Mouse (Mus musculus) megakaryocyte-erythroid progenitor cell, adult 5-6 weeks (primary cell): ENCODE data around the gene Csrnp2. TPM values are rescaled to one million over a fixed set of nuclear protein-coding genes. Genes with fewer than 3 reads are reported as not detected.

Experiments
- ATAC-seq: replicated peaks from 2 replicates; pipeline ENCODE4 v1.8.0; 2016; ENCODE audit warnings: mild to moderate bottlenecking, inconsistent platforms; ENCODE audit not compliant: severe bottlenecking, poor library complexity, low FRiP score, low TSS enrichment
- total RNA-seq, 2 experiments: library from RNA; stranded (forward) in 1 of 2; stranded (reverse) in 1 of 2; fragments of 200-1000, 215-1000 nt in 1 of 2; fragments of >200 nt in 1 of 2; fragmentation: Nextera tagmentation in 1 of 2; gene quantifications; 2 replicates each; pipeline ENCODE4 v1.2.3; 2014 to 2017

Gene Csrnp2
- total RNA-seq, 2 experiments from 2014 or later: 1.9 to 2.2 TPM

- no peak for ATAC-seq
Measured at GRCm38 (mm10) chr15:100486450-100486849, 8.8 kb downstream of the Csrnp2 start.

- ATAC-seq: no peak
Measured at GRCm38 (mm10) chr15:100485576-100485975, 9.7 kb downstream of the Csrnp2 start.

- ATAC-seq: no peak
Measured at GRCm38 (mm10) chr15:100478925-100479324, 16.4 kb downstream of the Csrnp2 start.

- no peak for ATAC-seq
Measured at GRCm38 (mm10) chr15:100478351-100478750, 16.9 kb downstream of the Csrnp2 start.

GRCm38 (mm10) chr15:100473926-100474503 is 21.3 kb downstream of the Csrnp2 start:
- no peak for ATAC-seq

GRCm38 (mm10) chr15:100470037-100470436 is 25.3 kb downstream of the Csrnp2 start:
- ATAC-seq: no peak

- peak; percentile 44 for ATAC-seq
Measured at GRCm38 (mm10) chr15:100469189-100469545, 26.1 kb downstream of the Csrnp2 start.

GRCm38 (mm10) chr15:100468295-100469188 is 26.7 kb downstream of the Csrnp2 start, which contains the start of gene Letmd1:
Gene Letmd1 (plus strand): TSS chr15:100469023.
- ATAC-seq: peak; percentile 90

- no peak for ATAC-seq
Measured at GRCm38 (mm10) chr15:100467738-100468137, 27.6 kb downstream of the Csrnp2 start.

- ATAC-seq: no peak
Measured at GRCm38 (mm10) chr15:100465432-100465831, 29.9 kb downstream of the Csrnp2 start.

GRCm38 (mm10) chr15:100463712-100464111 is 31.6 kb downstream of the Csrnp2 start:
- ATAC-seq: peak; percentile 52; the same call in 1 of the 2 replicates

GRCm38 (mm10) chr15:100462086-100462485 is 33.2 kb downstream of the Csrnp2 start:
- no peak for ATAC-seq

- ATAC-seq: no peak
Measured at GRCm38 (mm10) chr15:100461646-100462045, 33.6 kb downstream of the Csrnp2 start.

- peak; percentile 90 for ATAC-seq
Measured at GRCm38 (mm10) chr15:100460942-100461341, 34.3 kb downstream of the Csrnp2 start.

GRCm38 (mm10) chr15:100458055-100458454 is 37.2 kb downstream of the Csrnp2 start:
- peak; percentile 67 for ATAC-seq

- ATAC-seq: peak; percentile 71
Measured at GRCm38 (mm10) chr15:100457340-100457739, 37.9 kb downstream of the Csrnp2 start.

GRCm38 (mm10) chr15:100456356-100456991 is 38.8 kb downstream of the Csrnp2 start:
- ATAC-seq: no peak

GRCm38 (mm10) chr15:100452486-100452885 is 42.8 kb downstream of the Csrnp2 start:
- ATAC-seq: no peak

- no peak for ATAC-seq
Measured at GRCm38 (mm10) chr15:100451245-100451644, 44.0 kb downstream of the Csrnp2 start.

GRCm38 (mm10) chr15:100449495-100449894 is 45.8 kb downstream of the Csrnp2 start:
- no peak for ATAC-seq
